Mouse (Mus musculus) kidney, postnatal 0 days (tissue): ENCODE measurements around the gene Epc2. TPM values are rescaled to one million over a fixed set of nuclear protein-coding genes. Genes with fewer than 3 reads are reported as not detected.
A peak's percentile ranks its signal among the peaks of the same experiment; 100 is the strongest.

ENCODE experiments used
- ATAC-seq: fragments of 200-750 bp; cut with Nextera tagmentation; replicated peaks from 2 replicates; pipeline ENCODE4 v1.8.0; 2017; ENCODE audit warnings: low read depth, moderate number of reproducible peaks, moderate TSS enrichment, moderate library complexity; ENCODE audit not compliant: low FRiP score
- DNase-seq: peaks from one replicate; pipeline ENCODE4 v3.0.0-alpha.2; 2016; ENCODE audit warnings: low spot score
- H3K27ac ChIP-seq: fragments of 300-500 bp; sonication (generic); 2 replicates; pipeline ENCODE4 v1.5.1; 2014; ENCODE audit warnings: mild to moderate bottlenecking
- H3K27me3 ChIP-seq: fragments of 300-500 bp; sonication (generic); 2 replicates; pipeline ENCODE4 v1.6.1; 2014; ENCODE audit warnings: low read length, mixed read lengths; ENCODE audit not compliant: insufficient read depth
- H3K36me3 ChIP-seq: fragments of 300-500 bp; sonication (generic); 2 replicates; pipeline ENCODE4 v1.6.1; 2014; ENCODE audit warnings: low read length, mixed read lengths; ENCODE audit not compliant: insufficient read depth
- H3K4me1 ChIP-seq: fragments of 300-500 bp; sonication (generic); replicated peaks from 2 replicates; pipeline ENCODE4 v1.6.1; 2014; ENCODE audit warnings: antibody characterized with exemption, low read length, mixed read lengths; ENCODE audit not compliant: insufficient read depth
- H3K4me2 ChIP-seq: fragments of 300-500 bp; sonication (generic); 2 replicates; pipeline ENCODE4 v1.6.1; 2014; ENCODE audit warnings: mild to moderate bottlenecking, low read length, moderate library complexity, mixed read lengths
- H3K4me3 ChIP-seq: fragments of 300-500 bp; sonication (generic); replicated peaks from 2 replicates; pipeline ENCODE4 v1.5.1; 2014; ENCODE audit warnings: low read depth, low read length
- H3K9ac ChIP-seq: fragments of 300-500 bp; sonication (generic); 2 replicates; pipeline ENCODE4 v1.6.1; 2014; ENCODE audit warnings: low read depth, low read length
- H3K9me3 ChIP-seq: fragments of 300-500 bp; sonication (generic); replicated peaks from 2 replicates; pipeline ENCODE4 v1.6.1; 2016; ENCODE audit warnings: low read length, inconsistent platforms, mixed read lengths
- CTCF ChIP-seq: IDR thresholded peaks from 2 replicates; pipeline ENCODE4 v1.5.1; 2016; ENCODE audit warnings: antibody characterized with exemption, low read depth, mild to moderate bottlenecking, moderate library complexity
- WGBS: fragments of 180-500 bp; shearing (Covaris S2); extraction: QIAGEN DNeasy Blood & Tissue Kit; methylation state at CpG from one replicate; pipeline ENCODE4 v1.1.7; 2014; 5-methylcytosine and 5-hydroxymethylcytosine counted together
- polyA plus RNA-seq: library from polyadenylated mRNA; unstranded; fragments of >200 nt; fragmentation: Nextera tagmentation; extraction: Ambion mirVana; gene quantifications from 2 replicates; pipeline ENCODE4 v1.2.1, GENCODE M21; 2015

Gene Epc2
- polyA plus RNA-seq, 1 experiment from 2014 or later = 6.7 TPM

DNA sequence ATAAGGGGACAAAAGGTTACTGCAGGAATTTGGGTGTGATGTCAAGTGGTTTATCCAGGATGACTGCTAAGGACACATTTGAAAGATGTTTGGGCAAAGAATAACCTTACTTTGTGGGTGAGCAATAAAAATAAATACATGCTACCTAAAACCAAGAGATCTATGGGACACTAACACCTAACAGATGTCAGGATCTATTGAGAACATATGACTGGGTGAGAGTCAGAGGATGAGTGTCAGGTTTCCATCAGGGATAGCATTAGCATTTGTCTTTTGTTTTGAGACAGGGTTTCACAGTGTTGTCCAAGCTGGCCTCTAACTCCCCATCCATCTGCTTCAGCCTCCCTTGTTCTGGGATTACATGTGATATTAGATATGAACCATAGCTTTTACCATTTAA is 141.6 kb downstream of the Epc2 start:
- no peak for ATAC-seq
- Histone ChIP-seq H3K9ac (no peak overlapping the region), H3K27me3 (no peaks in the 10 kb centered on the region), H3K4me3 (no peak overlapping the region), H3K27ac (no peak overlapping the region), H3K36me3 (no peaks in the 10 kb centered on the region), H3K4me1 (no peaks in the 10 kb centered on the region), H3K9me3 (no peaks in the 10 kb centered on the region), H3K4me2 (no peak overlapping the region)
- no peak for TF ChIP-seq CTCF
- no peak for DNase-seq

GRCm38 (mm10) chr2:49594886-49595285 is 143.6 kb downstream of the Epc2 start:
- Histone ChIP-seq H3K27ac (no peak overlapping the region), H3K4me2 (no peak overlapping the region), H3K27me3 (no peaks in the 10 kb centered on the region), H3K9ac (no peak overlapping the region), H3K9me3 (no peaks in the 10 kb centered on the region), H3K4me3 (no peak overlapping the region), H3K4me1 (no peaks in the 10 kb centered on the region), H3K36me3 (no peaks in the 10 kb centered on the region)
- TF ChIP-seq CTCF = no peak
- ATAC-seq = no peak
- no peak for DNase-seq
- WGBS = 67% methylated on average over 7 of the region's 7 CpGs

DNA sequence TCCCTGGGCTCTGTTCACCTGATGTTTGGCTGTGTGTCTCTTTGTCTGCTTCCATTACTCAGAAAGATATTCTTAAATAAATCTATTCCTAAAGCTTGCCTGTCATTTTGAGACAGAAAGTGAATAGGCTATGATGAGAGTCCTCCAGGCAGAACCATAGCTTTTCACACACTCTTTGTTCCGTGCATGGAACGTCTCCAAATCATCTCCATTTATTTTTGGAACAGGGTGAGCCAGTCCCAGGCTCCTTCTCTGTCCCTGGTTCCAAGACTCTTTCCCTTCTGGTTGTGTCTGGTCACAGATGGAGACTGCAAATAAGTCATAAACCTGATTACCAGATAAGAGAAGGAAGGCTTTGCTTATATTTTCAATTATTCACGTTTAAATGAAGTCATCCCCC is 145.0 kb downstream of the Epc2 start:
- no peak overlapping the region for H3K9ac ChIP-seq
- H3K4me1 ChIP-seq = no peaks in the 10 kb centered on the region
- no peak overlapping the region for H3K27ac ChIP-seq
- TF ChIP-seq CTCF = no peak
- no peaks in the 10 kb centered on the region for H3K36me3 ChIP-seq
- H3K4me2 ChIP-seq = no peak overlapping the region
- WGBS = 62% methylated on average over 3 of the region's 3 CpGs
- DNase-seq (no peak), ATAC-seq (no peak)
- no peaks in the 10 kb centered on the region for H3K9me3 ChIP-seq
- H3K27me3 ChIP-seq = no peaks in the 10 kb centered on the region
- H3K4me3 ChIP-seq = no peak overlapping the region

DNA sequence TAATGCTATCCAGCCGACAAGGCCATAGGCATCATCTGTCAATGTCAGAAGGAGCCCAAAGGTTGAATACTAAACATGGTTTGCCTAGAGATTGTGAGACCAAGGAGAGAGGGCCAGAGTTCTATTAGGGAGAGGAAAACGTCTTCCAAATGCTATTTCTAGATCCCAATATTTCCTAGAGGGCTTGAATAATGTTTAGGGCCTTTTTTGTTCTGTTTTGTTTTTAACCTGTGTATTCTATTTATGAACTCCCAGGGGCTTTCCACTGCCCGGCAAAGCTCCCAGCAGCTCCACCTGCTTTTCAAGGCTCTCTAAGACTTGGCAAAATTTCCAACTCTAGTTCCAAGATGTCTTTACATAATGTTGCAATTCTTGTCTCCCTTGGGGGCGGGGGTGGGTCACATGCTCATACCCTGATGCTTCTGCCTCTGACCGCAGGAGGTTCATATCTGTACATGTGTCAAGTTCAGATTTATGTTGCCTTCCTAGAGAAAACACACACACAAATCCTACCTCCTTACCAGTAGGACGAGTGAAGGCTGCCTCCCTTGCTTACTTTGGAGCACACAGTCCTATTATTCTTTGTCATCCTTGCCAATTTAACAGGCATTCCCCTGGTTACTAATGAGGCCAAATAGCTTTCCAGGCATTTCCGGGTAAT is 148.9 kb downstream of the Epc2 start:
- WGBS = 47% methylated on average over 7 of the region's 7 CpGs
- Histone ChIP-seq H3K27me3 (no peaks in the 10 kb centered on the region), H3K4me3 (no peak overlapping the region), H3K36me3 (no peaks in the 10 kb centered on the region), H3K4me1 (no peaks in the 10 kb centered on the region), H3K9ac (no peak overlapping the region), H3K9me3 (no peaks in the 10 kb centered on the region), H3K27ac (no peak overlapping the region), H3K4me2 (no peak overlapping the region)
- DNase-seq = peak; percentile 34
- no peak for TF ChIP-seq CTCF
- ATAC-seq = no peak

Other genes starting within 250 kb of the Epc2 start
- 2.7 TPM in 2 replicates for gene Kif5c, start 167.8 kb downstream of the Epc2 start, polyA plus RNA-seq